Mouse (Mus musculus) splenic B cell, adult 2 months (primary cell): ENCODE data around the gene 5430419D17Rik.

Experiments used
- DNase-seq: peaks from one replicate; pipeline ENCODE4 v3.0.0-alpha.2; 2011; ENCODE audit warnings: low read depth, low spot score
- H3K27me3 ChIP-seq: 2 replicates; pipeline ENCODE4 v1.6.1; 2012; ENCODE audit warnings: mild to moderate bottlenecking, low read length, moderate library complexity, mixed read lengths; ENCODE audit not compliant: control insufficient read depth, poor library complexity, insufficient read depth, severe bottlenecking
- H3K36me3 ChIP-seq: 2 replicates; pipeline ENCODE4 v1.6.1; 2012; ENCODE audit warnings: mild to moderate bottlenecking, low read length, moderate library complexity, mixed read lengths; ENCODE audit not compliant: control insufficient read depth, poor library complexity, insufficient read depth, severe bottlenecking

5430419D17Rik gene

GRCm38 (mm10) chr7:131174121-131174520, at the start of gene 5430419D17Rik:
TSS of gene 5430419D17Rik (plus strand) at chr7:131174402.
- DNase-seq: no peak
- Histone ChIP-seq H3K27me3 (no peaks in the 10 kb centered on the region), H3K36me3 (no peaks in the 10 kb centered on the region)

GRCm38 (mm10) chr7:131130021-131130420, 44.2 kb upstream of the 5430419D17Rik start:
- no peaks in the 10 kb centered on the region for H3K27me3 ChIP-seq
- DNase-seq: no peak

DNA sequence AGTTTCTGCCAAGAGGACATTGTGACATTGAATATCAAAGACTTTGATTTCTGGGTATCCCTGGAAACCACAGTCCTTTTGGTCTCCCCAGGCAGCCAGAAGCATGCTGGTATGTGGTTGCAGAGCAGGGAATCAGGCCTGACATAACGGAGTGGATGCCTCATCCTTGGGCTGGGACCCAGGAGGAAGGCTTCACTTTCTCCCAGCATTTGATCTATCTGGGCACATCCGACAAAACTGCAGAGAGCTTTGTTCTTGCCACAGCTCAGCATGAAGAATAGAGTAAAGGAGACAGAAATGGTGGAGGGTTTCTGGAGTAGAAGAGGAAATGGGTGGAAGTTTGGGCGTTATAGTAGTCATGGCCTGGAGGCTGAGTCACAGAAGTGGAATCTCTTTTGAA, 41.0 kb upstream of the 5430419D17Rik start:
- H3K36me3 ChIP-seq: no peaks in the 10 kb centered on the region
- DNase-seq: no peak

More at GRCm38 (mm10) chr7:131130021-131130420, 44.2 kb upstream of the 5430419D17Rik start:
- H3K36me3 ChIP-seq: no peaks in the 10 kb centered on the region

GRCm38 (mm10) chr7:131146214-131146613, 28.0 kb upstream of the 5430419D17Rik start, which contains the start of gene 4933402N03Rik:
TSS of gene 4933402N03Rik (minus strand) at chr7:131146314.
- H3K36me3 ChIP-seq: no peaks in the 10 kb centered on the region
- H3K27me3 ChIP-seq: no peaks in the 10 kb centered on the region
- DNase-seq: no peak

More for the DNA sequence above, 41.0 kb upstream of the 5430419D17Rik start:
- no peaks in the 10 kb centered on the region for H3K27me3 ChIP-seq

DNA sequence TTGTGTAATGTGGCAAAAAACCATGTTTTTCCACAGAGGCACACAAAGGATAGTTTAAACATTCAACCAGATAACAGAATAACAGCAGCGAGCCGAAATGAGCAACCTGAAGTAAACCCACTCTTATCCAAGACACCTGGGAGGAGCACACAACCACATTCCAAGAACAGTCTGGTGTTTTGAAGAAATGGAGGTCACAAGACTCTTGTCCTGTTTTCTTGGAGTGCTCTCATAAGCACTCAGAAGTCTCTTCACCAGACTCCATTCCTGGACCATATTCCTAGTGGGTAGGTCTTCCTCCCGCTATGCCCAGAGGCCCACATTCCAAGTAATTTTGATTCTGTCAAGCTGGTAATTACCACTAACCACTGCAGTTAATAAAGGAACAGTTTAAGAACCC, 24.0 kb upstream of the 5430419D17Rik start:
- H3K27me3 ChIP-seq: no peaks in the 10 kb centered on the region; the same call in 1 of the 2 replicates
- H3K36me3 ChIP-seq: no peaks in the 10 kb centered on the region
- DNase-seq: no peak

DNA sequence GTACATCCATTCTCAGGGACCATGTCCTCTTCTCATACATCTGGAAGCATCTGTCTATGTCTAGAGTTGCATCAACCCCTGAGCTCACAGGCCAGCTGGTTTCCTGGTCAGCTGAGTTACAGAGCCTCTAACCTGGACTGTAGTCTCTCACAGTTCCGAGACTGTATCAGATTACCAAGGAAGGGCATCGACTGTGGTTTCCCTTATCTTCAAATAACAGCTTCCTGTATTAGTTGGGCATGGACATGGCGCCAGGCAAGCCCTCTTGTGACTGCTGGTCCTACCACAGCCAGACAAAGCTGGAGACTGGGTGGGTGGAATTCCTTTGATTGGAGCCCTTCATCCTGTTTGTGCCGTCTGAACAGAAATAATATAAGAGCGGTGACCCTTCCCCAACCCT, 21.2 kb upstream of the 5430419D17Rik start:
- no peaks in the 10 kb centered on the region; the same call in 1 of the 2 replicates for H3K27me3 ChIP-seq
- H3K36me3 ChIP-seq: no peaks in the 10 kb centered on the region
- no peak for DNase-seq

DNA sequence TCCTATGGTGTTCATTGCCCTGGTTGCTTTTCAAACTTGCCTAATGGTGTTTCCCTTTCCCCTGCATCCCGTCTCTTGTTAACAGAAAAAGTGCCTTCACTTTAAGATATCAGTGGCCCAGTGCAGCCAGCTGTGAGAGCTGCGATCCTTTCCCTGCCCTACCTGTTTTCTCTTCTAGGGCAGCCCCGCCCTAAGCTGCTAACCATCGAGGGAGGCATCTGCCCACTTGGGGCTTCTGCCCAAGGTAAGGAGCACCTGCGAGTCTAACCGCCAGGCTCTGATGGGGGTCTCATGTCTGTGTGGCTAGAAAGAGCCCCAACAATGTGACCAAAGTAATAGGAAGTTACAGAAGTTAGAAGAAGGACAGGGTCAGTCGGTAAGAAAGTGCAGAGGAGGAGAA, 12.0 kb upstream of the 5430419D17Rik start:
- DNase-seq: no peak
- Histone ChIP-seq H3K36me3 (no peaks in the 10 kb centered on the region), H3K27me3 (no peaks in the 10 kb centered on the region)

DNA sequence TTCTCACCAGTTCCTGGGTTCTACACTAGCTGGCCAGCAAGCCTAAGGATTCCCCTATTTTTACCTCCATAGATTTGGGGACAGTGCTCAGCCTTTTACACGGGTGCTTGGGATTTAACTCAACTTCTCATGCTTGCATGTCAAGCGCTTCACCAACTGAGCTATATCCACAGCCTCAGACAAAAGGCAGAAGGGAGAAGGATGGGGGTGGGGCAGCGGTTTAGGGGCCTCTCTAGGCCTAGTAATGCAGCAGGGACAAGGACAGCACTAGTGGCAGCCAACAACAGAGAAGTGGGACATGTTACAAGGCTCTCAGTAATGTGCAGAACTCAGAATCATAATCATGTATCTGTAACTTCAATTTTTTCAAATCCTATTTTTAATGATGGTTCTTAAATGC, 6.4 kb upstream of the 5430419D17Rik start:
- H3K36me3 ChIP-seq: no peaks in the 10 kb centered on the region
- DNase-seq: no peak
- no peaks in the 10 kb centered on the region for H3K27me3 ChIP-seq

DNA sequence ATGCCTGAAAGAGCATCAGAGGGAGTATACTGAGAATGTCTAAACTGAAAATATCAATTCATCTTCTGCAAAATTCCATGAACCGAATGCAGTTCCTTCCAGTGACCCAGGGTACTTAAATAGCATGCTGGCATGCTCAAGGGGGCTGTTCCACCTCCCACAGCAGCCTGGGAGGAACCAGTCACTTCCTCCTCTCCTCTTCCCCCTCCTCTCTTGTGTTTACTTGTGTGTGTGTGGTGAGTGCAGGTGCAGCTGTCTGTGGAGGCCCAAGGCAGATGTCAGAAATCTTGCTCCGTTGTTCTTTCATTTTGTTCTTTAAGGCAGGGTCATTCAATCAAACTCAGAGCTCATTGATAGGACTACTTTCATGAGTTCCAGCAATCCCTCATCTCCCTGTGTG, 5.1 kb upstream of the 5430419D17Rik start:
- no peak for DNase-seq
- no peaks in the 10 kb centered on the region for H3K36me3 ChIP-seq
- H3K27me3 ChIP-seq: no peaks in the 10 kb centered on the region

GRCm38 (mm10) chr7:131182685-131183084, 8.5 kb downstream of the 5430419D17Rik start:
- peak; percentile 11 for DNase-seq
- H3K27me3 ChIP-seq: no peaks in the 10 kb centered on the region
- H3K36me3 ChIP-seq: no peaks in the 10 kb centered on the region

GRCm38 (mm10) chr7:131184339-131184738, 10.1 kb downstream of the 5430419D17Rik start:
- Histone ChIP-seq H3K36me3 (no peaks in the 10 kb centered on the region), H3K27me3 (no peaks in the 10 kb centered on the region)
- DNase-seq: no peak

DNA sequence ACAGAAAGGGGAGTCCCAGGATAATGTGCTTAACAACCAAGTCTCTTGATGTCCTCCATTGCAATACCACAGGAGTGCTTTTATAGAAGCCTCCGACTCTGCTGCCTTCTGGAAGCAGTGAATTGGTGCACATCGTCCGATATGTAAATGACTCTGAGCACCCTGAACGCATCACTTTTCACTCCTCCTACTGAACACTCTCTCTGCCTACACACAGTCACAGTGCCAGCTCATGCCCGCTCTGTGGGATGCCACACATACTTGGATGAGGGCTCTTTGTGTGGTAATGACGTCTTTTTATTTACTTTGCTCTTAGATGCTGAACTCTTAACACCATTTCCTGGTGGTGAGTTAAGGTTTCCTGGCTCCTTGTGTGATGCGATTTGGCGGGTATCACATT, 12.8 kb downstream of the 5430419D17Rik start:
- H3K36me3 ChIP-seq: no peaks in the 10 kb centered on the region
- no peak for DNase-seq
- H3K27me3 ChIP-seq: no peaks in the 10 kb centered on the region

- Histone ChIP-seq H3K27me3 (no peaks in the 10 kb centered on the region), H3K36me3 (no peaks in the 10 kb centered on the region)
- DNase-seq: no peak
These were observed 13.8 kb downstream of the 5430419D17Rik start for GRCm38 (mm10) chr7:131187996-131188395.

- no peak for DNase-seq
- Histone ChIP-seq H3K27me3 (no peaks in the 10 kb centered on the region), H3K36me3 (no peaks in the 10 kb centered on the region)
These were observed 48.9 kb downstream of the 5430419D17Rik start for GRCm38 (mm10) chr7:131223086-131223485.

- no peak for DNase-seq
- no peaks in the 10 kb centered on the region for H3K36me3 ChIP-seq
- H3K27me3 ChIP-seq: no peaks in the 10 kb centered on the region; the same call in 1 of the 2 replicates
These were observed 61.9 kb downstream of the 5430419D17Rik start for GRCm38 (mm10) chr7:131236091-131236490.

- H3K27me3 ChIP-seq: no peaks in the 10 kb centered on the region
- DNase-seq: no peak
- no peaks in the 10 kb centered on the region for H3K36me3 ChIP-seq
These were observed 70.8 kb downstream of the 5430419D17Rik start for GRCm38 (mm10) chr7:131244993-131245392.
